Mouse (Mus musculus) brain, embryonic 14.5 days (tissue): ENCODE results near the gene Lrrk1.

Source experiments
- CTCF ChIP-seq: fragments of 200-500 bp; IDR thresholded peaks from 2 replicates; pipeline ENCODE4 v1.5.1; 2012; ENCODE audit warnings: inconsistent platforms, mild to moderate bottlenecking, moderate library complexity, borderline replicate concordance; ENCODE audit not compliant: insufficient read depth, insufficient read length; ENCODE audit errors: extremely low read depth
- POLR2A ChIP-seq: fragments of 200-500 bp; IDR thresholded peaks from 2 replicates; pipeline ENCODE4 v1.6.1; 2012; ENCODE audit warnings: mild to moderate bottlenecking, inconsistent platforms, borderline replicate concordance; ENCODE audit not compliant: poor library complexity, insufficient read depth, insufficient read length, severe bottlenecking; ENCODE audit errors: extremely low read depth

- TF ChIP-seq POLR2A (no peak), CTCF (no peak)
Measured at GRCm38 (mm10) chr7:66215911-66216310, 172.2 kb downstream of the Lrrk1 start.
